Mouse (Mus musculus) yolk sac, embryonic 10.5 days (tissue): ENCODE measurements around the gene Ak9.
"Not testable (repeated sequence)": the region's sequence is repeated elsewhere in the genome, so short reads cannot be mapped to it uniquely, and the experiment has no call there.

Experiments used
- DNase-seq: peaks from one replicate; pipeline ENCODE4 v3.0.0-alpha.2; 2017; ENCODE audit warnings: low spot score

The Ak9 gene

DNA sequence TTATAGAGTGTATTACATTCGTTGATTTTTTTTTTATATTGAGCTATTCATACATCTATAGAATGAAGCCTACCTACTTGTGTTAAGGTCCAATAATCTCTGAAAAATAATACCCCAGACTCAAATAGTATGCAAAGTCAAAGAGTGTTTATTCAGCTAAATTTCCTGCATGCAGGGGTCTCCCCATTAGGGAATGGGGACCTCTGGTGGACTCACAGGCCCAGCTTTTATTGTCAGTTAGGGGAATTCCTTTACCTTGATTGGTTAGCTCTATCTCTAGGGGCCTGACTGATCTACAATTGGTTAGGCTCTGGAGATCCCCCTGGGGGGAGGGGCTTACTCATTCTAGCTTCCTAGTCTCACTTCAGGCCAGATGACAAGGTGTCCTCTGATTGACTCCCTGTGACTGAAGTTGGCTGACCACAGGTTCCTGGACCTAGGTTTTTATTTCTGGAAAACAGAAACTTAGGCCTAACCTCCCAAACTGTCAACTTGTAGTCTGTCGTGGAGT lies 28.8 kb downstream of the Ak9 start:
- DNase-seq = no peak

DNA sequence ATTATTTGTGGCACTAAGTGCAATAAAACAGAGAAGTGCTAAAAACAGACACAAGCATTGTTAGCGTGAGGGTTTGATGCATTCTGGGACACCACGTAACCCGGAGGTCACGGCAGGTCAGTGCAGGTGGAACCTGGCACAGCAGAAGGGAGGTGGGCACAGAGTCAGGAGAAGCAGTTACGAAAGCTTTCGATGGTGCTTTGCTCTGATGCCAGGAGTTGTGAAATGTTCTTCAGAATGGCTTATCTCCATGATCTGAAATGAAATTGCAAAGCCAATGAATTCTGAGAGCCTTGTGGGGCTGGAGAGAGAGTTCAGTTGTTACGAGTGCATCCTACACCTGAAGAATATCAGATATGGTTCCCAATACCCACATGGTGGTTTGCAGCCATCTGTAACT lies 37.6 kb downstream of the Ak9 start:
- no peak for DNase-seq

DNA sequence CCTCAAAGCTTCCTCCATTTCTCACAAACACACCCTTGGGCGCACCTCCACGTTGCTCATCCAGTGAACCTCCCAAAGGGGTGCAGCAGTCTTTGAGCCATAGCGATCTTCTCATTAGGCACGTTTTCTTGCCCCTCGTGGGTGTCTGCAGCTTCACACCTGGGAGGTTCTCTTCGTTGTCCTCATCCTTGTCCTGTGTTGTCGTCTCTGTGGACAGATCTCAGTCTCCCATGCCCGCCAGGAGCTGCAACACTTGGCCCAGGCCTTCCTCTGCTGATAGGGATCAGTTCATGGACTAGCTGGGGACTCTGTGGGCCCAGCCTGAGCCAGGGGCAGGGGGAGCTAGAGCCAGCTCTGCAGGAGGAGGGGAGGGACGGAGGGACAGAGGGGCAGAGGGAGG lies 61.3 kb downstream of the Ak9 start:
- DNase-seq = no peak

DNA sequence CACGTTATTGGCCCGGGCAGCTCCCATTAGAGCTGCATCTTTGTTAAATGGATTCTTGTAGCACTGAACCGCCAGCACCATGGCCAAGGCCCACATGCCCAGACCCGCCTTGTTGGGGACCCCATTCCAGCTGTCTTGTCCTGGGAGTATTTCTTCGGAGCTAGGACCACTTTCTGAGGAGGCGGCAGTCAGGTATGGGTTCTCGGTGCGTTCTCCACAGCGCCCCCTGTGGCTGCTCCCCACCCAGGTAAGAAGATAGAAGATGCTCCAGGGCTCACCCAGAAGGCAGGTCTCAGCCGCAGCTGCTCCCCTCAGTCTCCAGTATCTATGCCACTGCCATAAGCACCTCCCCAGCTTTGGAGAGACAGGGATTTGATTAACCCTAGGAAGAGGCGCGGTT lies 76.7 kb downstream of the Ak9 start:
- no peak for DNase-seq

DNA sequence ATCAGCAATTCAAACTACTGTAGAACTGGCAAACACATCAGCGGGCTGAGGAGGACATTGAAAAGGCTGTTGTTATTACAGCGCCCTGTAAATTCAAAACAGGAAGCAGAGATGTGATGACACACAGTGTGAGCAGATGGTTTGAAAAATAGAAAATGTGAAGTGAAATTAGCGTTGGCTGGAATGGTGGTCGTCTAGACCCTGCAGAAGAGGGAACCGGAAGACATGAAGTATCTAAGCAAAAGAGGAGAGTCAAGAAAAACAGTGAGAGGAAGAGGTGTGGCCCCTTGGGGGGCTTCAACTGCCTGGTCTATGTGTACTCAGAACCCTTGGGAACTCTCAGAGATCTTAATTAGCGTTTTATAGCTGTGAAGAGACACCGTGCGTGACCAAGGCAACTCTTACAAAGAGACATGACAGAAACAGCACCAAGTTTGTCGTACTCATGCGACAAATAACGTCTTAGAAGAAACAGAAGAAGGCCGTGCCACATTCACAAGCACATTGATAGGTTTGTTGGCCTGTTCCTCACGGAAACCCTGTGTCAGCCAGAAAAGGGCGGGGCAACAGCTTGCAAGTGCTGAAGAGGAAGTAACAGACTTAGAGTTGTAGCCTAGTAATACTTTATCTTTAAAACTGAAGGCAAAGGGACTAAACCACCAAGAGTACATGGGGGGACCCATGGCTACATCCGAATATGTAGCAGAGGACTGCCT lies 81.9 kb downstream of the Ak9 start:
- no peak for DNase-seq

DNA sequence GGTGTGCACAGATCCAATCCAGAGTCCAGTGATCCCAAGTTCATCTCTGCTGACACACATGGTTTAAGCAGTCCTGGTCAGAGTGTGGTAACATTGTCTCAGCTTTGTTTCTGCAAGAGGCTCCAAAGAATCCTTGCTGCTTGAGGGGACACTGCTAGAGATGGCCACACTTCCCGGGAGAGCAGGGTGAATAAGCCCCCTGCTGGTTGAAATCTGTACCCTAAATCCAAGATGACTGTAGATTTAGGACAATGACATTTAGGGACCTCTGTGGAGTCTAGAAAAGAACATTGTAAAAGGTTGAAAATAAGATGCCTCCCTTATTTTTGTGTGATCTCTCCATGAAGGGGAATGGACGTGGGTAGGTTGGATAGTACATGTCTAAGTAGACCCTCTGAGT lies 89.8 kb downstream of the Ak9 start:
- no peak for DNase-seq

DNA sequence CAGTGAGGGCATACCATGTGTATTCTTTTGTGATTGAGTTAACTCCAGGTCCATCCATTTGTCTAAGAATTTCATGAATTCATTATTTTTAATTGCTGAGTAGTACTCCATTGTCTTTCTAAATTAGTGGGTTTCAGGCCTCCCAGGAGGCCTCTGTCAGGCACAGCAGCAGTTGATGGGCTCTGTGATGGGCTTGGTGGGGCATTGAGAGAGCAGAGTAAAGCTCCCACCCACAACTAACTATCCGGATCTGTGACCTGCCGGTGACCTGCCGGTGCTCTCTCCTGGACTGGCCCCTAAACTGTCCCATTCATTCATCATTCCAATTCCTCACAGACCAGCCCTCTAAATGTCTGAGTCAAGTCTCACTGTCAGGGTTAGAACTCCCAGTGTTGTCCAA lies 97.3 kb downstream of the Ak9 start:
- no peak for DNase-seq

DNA sequence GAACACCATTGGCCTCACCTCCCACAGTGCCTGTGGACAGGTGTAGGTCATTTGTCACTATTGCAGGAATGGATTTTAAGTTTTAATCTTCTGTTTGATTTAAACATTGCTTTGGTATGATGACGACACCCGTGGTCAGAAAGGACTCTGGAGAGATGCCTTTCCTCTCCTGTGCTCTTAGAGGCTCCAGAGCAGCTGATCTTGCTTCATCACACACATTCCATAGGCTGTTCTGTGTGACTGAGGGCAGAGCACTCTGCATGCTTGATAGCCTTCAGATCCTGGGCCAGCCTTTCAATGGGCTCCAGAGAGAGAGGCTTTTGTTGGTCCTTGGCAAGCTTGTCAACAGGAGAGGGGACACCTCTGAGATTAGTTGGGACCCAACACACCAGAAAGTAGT lies 99.6 kb downstream of the Ak9 start:
- no peak for DNase-seq

DNA sequence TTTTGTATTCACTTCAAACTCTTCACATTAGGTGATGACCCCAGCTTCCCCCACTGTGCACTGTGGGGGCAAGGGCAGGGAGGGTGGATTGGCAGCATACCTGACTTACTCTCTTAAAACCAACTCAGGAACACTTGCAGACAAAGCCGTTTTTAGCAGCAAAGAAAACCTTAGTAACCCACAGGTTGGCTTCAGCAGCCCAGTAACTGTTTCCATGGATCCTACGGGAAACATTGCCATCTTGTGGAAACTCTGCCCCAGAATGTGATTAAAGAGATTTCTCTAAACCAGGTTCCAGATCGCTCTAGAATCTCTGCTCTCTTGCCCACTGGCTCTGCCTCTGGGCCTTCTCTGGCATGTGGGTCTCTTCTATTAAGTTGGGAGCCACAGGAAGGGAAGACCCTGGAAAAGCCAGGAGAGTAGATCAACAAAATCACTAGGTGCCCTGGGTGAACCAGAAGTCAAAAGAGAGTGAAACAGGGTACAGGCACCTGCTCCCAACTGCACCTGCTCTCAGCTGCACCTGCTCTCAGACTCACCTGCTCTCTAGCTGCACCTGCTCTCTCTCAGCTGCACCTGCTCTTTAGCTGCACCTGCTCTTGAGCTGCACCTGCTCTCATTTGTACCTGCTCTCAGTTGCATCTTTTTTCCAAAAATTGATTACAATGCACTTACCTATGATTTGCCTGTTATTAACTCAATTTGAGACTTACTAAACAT lies 100.3 kb downstream of the Ak9 start:
- no peak for DNase-seq

DNA sequence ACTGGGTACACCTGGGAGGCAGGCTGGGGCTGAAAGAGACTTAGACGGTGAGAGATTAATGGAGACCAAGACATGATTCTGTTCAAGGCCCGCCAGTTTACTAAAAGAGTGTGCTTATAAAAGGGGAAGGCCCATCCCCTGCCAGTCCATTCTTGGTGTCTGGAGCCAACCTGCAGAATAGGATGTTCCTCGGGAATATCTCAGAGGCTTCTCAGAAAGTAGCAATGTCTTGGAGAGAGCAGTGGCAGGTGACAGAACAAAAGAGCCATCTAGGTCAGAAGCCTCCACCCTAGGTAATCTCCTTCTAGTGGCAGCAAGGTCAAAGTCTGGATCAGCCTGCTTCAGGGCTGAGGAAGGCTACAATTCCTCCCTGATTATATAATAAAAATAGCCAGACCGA lies 106.4 kb downstream of the Ak9 start:
- not testable (repeated sequence) for DNase-seq

DNA sequence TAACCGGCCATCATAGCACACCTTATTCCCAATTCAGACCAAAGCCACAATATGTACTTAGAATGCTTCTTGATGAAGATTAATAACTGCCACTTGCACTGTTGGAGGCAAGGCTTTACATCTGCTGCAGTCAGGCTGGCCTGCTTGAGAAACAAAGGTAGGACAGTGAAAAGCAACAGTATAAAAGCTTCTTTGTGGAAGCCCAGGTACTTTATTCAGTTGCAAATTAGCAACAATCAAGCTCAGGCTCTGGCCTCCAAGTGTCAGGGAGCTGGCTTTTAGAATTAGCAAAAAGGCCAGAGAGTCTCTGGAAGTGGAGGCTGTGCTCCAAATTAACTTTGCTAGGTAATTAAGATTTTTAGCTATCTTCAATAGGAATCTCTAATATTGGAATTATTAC lies 107.0 kb downstream of the Ak9 start:
- DNase-seq = not testable (repeated sequence)

DNA sequence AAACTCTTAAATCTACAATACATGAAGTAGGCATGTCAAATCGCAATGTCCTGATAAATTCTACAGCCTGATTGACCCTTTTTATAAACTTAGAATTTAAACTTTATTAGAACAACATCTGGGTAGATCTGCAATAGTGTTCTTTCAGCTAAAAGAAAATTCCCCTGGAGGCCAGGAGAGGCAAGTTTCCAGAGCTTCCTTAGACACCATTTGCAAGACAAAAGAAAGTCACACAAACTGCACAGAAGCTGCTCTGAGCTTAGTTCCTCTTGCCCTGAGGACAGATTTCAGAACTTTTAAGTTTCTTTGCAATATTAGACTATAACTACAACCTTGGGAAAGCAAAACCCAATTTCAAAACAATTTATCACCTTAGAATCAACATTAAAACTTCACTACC lies 109.7 kb downstream of the Ak9 start:
- DNase-seq = not testable (repeated sequence)

DNA sequence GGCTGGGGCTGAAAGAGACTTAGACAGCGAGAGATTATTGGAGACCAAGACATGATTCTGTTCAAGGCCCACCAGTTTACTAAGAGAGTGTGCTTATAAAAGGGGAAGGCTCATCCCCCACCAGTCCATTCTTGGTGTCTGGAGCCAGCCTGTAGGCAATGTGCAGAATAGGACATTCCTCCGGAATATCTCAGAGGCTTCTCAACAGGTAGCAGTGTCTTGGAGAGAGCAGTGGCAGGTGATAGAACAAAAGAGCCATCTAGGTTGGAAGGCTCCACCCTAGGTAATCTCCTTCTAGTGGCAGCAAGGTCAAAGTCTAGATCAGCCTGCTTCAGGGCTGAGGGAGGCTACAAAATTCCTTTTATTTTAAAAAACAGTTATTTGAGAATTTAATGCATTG lies 111.6 kb downstream of the Ak9 start:
- DNase-seq = not testable (repeated sequence)

DNA sequence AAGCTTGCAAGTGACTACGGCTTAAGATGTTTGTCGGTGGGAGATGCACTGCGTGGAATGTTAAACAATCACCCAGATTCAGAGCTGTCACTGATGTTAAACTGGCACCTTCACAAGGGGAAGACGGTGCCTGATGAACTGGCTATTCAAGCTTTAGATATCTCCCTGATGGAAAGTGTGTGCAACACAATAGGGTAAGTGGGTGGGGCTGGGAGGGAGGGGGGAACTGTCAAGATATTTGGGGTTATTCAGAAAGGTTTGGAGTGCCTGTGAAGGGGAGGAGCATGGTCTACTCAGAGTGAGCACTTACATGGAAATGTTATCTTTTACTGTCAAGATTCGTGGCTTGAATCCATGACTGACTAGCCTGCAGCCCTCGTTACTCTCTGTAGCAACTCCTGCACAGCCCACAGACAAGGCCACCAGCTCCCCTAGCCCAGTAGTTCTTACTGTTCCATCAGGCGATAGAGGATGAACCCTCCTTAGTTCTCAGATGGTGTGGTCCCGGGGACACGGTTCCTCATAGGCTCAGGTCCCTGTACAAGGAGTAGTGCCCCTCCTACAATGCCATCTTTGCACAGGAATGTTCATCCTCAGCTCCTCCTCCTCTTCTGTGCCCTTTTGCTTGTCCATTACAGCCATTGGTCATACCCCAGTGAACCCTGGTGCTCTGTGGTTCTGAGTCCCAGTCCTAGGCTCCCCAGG lies 116.9 kb downstream of the Ak9 start:
- DNase-seq = no peak

DNA sequence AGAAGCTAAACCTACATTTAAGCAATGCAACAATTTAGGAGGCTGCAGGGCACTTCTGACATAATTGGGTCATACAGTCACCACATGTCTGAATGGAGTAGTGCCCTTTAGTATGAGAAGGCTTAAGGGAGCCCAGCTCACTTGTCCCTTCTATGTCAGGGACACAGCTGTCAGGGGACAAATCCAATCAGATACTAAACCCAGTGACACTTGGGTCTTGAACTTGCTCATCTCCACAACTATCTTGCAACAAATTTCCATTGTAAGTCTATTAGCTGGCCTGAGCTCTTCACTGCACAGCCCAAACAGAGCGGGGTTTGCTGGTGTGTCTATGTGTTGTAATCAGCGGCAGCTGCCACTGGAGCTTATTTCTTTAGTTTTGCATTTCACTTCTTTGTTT lies 119.9 kb downstream of the Ak9 start:
- DNase-seq = no peak

DNA sequence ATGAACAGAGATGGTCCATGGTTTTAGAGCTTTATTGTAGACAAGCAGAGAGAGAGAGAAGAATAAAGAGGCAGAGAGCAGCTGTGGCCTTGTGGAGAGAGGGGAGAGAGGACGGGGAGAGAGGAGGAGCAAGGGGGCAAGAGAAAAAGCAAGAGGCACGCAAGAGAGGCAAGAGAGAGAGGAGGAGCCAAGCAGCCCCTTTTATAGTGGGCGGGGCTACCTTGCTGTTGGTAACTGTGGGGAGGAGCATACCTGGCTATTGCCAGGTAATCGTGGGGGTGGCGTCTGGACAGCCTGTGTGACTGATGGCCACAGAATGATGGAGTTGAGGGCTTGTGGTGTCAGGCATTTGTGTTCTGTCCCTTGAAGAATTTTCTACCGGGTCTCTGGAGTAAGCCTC lies 122.6 kb downstream of the Ak9 start:
- no peak for DNase-seq

DNA sequence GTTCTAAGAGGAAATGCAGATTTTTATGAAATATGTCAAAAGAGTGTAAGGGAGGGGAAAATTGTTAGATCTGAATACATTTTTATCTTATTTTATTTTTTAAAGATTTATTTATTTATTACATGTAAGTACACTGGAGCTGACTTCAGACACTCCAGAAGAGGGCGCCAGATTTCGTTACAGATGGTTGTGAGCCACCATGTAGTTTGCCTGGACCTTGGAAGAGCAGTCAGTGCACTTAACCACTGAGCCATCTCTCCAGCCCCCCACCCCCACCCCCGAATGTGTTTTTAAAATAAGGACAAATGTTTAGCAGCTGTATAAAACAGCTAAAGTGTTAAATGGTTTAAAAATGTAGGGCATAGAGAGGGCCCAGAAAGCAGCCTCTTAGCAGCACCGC lies 130.8 kb downstream of the Ak9 start:
- DNase-seq = no peak

DNA sequence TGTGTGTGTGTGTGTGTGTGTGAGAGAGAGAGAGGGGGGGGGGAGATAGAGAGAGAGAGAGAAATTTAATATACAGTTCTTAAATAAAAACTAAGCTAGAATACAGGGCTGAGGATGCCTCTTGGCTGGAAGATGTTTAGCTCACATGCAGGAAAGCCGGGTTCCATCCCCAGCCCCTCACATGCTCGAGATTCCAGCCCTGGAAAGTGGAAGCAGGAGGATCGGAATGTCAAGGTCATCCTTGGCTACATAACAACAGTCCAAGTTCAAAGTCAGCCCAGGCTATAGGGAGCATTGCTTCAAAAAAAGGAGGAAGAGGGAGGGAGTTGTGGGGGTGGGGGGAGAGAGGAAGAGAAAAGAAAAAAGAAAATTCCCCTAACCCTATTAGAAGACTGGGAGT lies 131.4 kb downstream of the Ak9 start:
- no peak for DNase-seq

DNA sequence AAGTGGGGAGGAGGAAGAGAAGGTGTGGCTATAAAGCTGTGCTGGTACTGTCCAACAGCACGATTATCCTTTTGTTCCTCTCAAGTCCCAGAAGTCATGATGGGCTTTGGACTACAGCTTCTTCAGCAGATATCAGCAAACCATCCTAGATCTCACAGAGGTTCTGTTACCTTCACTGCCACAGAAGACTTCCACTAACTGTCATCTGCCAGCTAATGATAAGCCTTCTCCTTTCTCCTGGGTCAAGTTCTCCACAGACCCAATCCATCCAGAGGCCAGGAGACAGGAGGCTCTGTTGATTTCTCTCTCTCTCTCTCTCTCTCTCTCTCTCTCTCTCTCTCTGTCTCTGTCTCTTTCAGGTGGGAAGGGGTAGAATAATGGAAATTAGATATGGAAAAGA lies 144.4 kb downstream of the Ak9 start:
- DNase-seq = no peak

DNA sequence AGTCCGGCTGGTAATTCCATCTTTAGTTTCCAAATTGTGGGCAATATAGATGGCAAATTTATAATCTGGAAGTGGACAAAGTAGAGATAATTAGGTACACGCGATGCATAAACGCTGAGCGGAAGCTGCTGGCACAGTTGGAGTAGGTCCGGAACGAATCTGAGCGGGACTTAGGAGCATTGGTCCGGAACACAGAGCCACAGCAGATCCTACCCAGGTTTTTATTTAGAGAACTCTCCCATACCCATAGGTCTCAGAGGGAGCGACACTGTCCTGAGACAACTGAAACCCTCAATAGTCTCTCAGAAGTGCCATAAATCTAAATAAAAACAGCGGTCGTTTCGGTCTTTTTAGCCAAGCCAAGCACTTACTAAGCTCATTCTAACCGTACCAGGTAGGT lies 145.9 kb downstream of the Ak9 start:
- no peak for DNase-seq

DNA sequence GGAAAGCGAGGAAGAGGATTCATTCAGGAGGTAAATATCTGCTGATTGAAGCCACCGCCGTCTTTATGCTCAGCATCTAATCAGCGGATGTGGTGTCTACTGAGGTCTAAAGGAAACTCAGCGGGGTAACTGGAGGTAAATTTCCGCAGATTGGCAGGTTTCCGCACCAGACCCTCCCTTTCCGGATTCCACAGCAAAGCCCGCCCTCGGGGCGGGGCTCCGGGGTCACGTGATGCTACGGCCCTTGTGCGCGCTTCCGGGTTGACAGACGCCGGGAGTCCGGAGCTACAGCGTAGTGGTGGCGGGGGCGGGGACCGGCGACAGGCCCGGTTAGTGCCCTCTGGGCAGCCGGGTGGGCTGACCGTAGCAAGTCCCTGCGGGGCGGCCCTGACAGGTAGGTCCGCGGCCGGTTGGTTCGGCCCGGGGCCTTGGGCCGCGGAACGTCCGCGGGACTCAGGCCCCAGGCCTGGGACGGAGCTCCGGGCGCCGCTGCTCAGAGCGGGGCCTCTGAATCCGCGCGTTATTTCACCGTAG lies 146.4 kb downstream of the Ak9 start, which contains the start of gene Zbtb24:
TSS of gene Zbtb24 (plus strand) at position 247 of the 534 bp plus-strand sequence.
- peak; percentile 95 for DNase-seq

DNA sequence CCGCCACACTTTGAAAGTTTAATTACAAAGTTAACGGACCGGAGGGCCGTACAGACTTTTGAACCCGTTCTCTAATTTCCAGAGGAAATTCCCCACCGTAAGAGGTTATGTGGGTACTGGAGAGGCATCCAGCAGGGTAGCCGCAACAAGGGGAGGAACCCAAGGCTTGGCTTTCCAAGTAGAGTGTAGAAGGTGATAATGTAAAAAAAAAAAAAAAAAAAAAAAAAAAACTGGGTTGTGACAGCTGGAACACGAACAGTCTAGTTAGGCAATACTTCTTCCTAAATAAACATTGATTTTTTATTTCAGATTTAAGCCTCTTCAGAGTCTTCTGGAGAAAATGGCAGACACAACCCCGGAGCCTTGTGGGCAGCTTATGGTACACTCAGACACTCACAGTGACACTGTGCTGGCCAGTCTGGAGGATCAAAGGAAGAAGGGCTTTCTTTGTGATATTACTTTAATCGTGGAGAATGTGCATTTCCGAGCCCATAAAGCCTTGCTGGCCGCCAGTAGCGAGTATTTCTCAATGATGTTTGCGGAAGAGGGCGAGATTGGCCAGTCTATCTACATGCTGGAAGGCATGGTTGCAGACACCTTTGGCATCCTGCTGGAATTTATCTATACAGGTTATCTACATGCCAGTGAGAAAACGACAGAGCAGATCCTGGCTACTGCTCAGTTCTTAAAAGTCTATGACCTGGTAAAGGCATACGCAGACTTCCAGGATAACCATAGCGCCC lies 147.2 kb downstream of the Ak9 start:
- DNase-seq = no peak
